ENCODE assay signal across 10 mouse cellular contexts in genomic region chr1:138123866-138124265, GRCm38 (mm10). TPM values are rescaled to one million over a fixed set of nuclear protein-coding genes. Genes with fewer than 3 reads are reported as not detected.
DNase-seq lines count a peak whose midpoint lies in the region; ATAC-seq and TF ChIP-seq lines count a peak whose summit lies in the region.
"Had no signal": no experiment of that assay in that cellular context is flagged by ENCODE, and none has a peak within 500 bp of the region (broad histone marks: within the 10 kb centered on the region; RNA-seq: fewer than 3 reads in every experiment).

No protein-coding gene starts in this region.

- H3K9me3 ChIP-seq in kidney, postnatal 0 days (replicated peaks; ENCODE audit: low read length): no peaks in the 10 kb centered on the region
- no peaks in the 10 kb centered on the region for H3K9me3 ChIP-seq in forebrain, embryonic 15.5 days
- H3K9me3 ChIP-seq: heart, embryonic 12.5 days; megakaryocyte, embryonic 14.5 days had no signal

- no peak overlapping the region for H3K4me3 ChIP-seq in kidney, postnatal 0 days (replicated peaks; ENCODE audit: low read depth, low read length)
- H3K4me3 ChIP-seq in forebrain, embryonic 15.5 days: no peak overlapping the region
- H3K4me3 ChIP-seq: heart, embryonic 12.5 days; megakaryocyte, embryonic 14.5 days had no signal

- no peak overlapping the region for H3K27ac ChIP-seq in kidney, postnatal 0 days
- H3K27ac ChIP-seq in forebrain, embryonic 15.5 days (replicated peaks): no peak overlapping the region

- H3K4me1 ChIP-seq in kidney, postnatal 0 days (replicated peaks; ENCODE audit: insufficient read depth, low read length): no peaks in the 10 kb centered on the region
- no peaks in the 10 kb centered on the region for H3K4me1 ChIP-seq in forebrain, embryonic 15.5 days
- H3K4me1 ChIP-seq: heart, embryonic 12.5 days had no signal

- peak; percentile 24 for DNase-seq in kidney, postnatal 0 days (ENCODE audit: low spot score)
- no peak for DNase-seq in kidney, adult 8-10 months
- DNase-seq in 416B (ENCODE audit: low read depth): peak; percentile 73
- DNase-seq in B cell, adult 2 months: peak; percentile 67 to 72
- DNase-seq in c-Kit-positive CD71-positive TER-119-positive erythroid progenitor cells, embryonic 14.5 days (ENCODE audit: low spot score): peak; percentile 39
- DNase-seq in left cerebral cortex, postnatal 4 days: no peak
- DNase-seq in ovary, postnatal 14 days (ENCODE audit: low spot score): no peak

- no peak overlapping the region for H3K9ac ChIP-seq in kidney, postnatal 0 days (ENCODE audit: low read depth, low read length)
- no peak overlapping the region for H3K9ac ChIP-seq in forebrain, embryonic 15.5 days (replicated peaks)
- H3K9ac ChIP-seq: heart, embryonic 12.5 days had no signal

- TF ChIP-seq CTCF in kidney, postnatal 0 days (IDR thresholded peaks at IDR 0.05; ENCODE audit: low read depth): peak; percentile 41; the same call in 1 of the 2 replicates

- 48% methylated on average over 3 of the region's 3 CpGs for WGBS in kidney, postnatal 0 days
- WGBS in forebrain, embryonic 15.5 days: 42% methylated on average over 3 of the region's 3 CpGs

- H3K4me2 ChIP-seq in kidney, postnatal 0 days (ENCODE audit: low read length): no peak overlapping the region
- H3K4me2 ChIP-seq in forebrain, embryonic 15.5 days (replicated peaks): no peak overlapping the region
- H3K4me2 ChIP-seq: heart, embryonic 12.5 days had no signal

- H3K27me3 ChIP-seq in kidney, postnatal 0 days (ENCODE audit: insufficient read depth, low read length): no peaks in the 10 kb centered on the region
- no peaks in the 10 kb centered on the region for H3K27me3 ChIP-seq in forebrain, embryonic 15.5 days
- H3K27me3 ChIP-seq: heart, embryonic 12.5 days; megakaryocyte, embryonic 14.5 days had no signal

- intact Hi-C loops in left cerebral cortex, postnatal 4 days (cut with DNase I): no loop called here

- H3K36me3 ChIP-seq in kidney, postnatal 0 days (ENCODE audit: insufficient read depth, low read length): no peaks in the 10 kb centered on the region
- H3K36me3 ChIP-seq in forebrain, embryonic 15.5 days: no peaks in the 10 kb centered on the region
- H3K36me3 ChIP-seq: heart, embryonic 12.5 days had no signal

- no peak for ATAC-seq in kidney, postnatal 0 days (replicated peaks; ENCODE audit: low FRiP score, low read depth)
- ATAC-seq in forebrain, embryonic 15.5 days (replicated peaks): no peak

RNA-seq across cellular contexts. Expression of gene Ptprc, which starts 51.6 kb away (rescaled TPM):
- polyA plus RNA-seq in kidney, postnatal 0 days (2015; fragmentation: Nextera tagmentation; extraction: Ambion mirVana): 5.5 and 6.1 TPM in 2 replicates
- 1 to 10 TPM; 1.9 to 2.4 TPM for total RNA-seq in left cerebral cortex, postnatal 4 days (2021)
- 0.75 and 1.3 TPM in 2 replicates for polyA plus RNA-seq in forebrain, embryonic 15.5 days (2015; fragmentation: Nextera tagmentation; extraction: Ambion mirVana)

Comparison
In these comparisons a context has a peak if more than half of its experiments do, and no peak if none do; other contexts are left out.
1. DNase-seq: peak in kidney, postnatal 0 days (single experiment), 416B (single experiment), B cell, adult 2 months (2 of 2) and c-Kit-positive CD71-positive TER-119-positive erythroid progenitor cells, embryonic 14.5 days (single experiment); none in kidney, adult 8-10 months (0 of 2), left cerebral cortex, postnatal 4 days (single experiment) and ovary, postnatal 14 days (single experiment).